ENCODE assay signal across 8 mouse cellular contexts in the genomic region with DNA sequence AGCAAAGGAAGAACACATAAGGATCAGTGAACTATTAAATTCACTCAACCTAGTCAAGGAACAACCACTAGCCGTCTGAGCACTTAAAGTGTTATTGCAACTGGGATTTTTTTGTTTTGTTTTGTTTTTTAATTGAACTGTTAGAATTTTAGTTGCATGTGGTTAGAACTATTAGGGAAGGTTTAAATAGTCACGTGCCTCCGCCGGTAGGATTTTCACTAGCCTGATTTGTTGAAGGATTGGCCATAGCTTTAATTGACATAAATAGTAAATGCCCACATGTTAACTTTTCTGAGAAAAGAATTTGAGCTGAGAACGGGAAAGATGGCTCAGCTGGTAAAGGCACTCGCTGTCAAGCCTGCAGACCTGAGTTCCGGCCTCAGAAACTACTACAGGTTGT. TPM values are rescaled to one million over a fixed set of nuclear protein-coding genes. Genes with fewer than 3 reads are reported as not detected.
DNase-seq lines count a peak whose midpoint lies in the region; ATAC-seq and TF ChIP-seq lines count a peak whose summit lies in the region.

No protein-coding gene starts in this region.

- no peaks in the 10 kb centered on the region; the same call in 1 of the 2 replicates for H3K9me3 ChIP-seq in heart, embryonic 12.5 days (replicated peaks)
- H3K9me3 ChIP-seq in G1E (replicated peaks) = no peaks in the 10 kb centered on the region
- H3K9me3 ChIP-seq in forebrain, postnatal 0 days (ENCODE audit: low read length) = 0 out of 2 replicates have a peak, but pooled peaks cover 6% of the 10 kb centered on the region
- H3K9me3 ChIP-seq in liver, postnatal 0 days (ENCODE audit: low read length) = no peaks in the 10 kb centered on the region

- WGBS in heart, embryonic 12.5 days = 83% methylated on average over 7 of the region's 7 CpGs
- 75% methylated on average over 7 of the region's 7 CpGs for WGBS in forebrain, postnatal 0 days
- 78% methylated on average over 7 of the region's 7 CpGs for WGBS in liver, postnatal 0 days (ENCODE audit: insufficient replicate concordance)

- peaks cover 34% of the 10 kb centered on the region for H3K36me3 ChIP-seq in heart, embryonic 12.5 days
- peaks cover 36% of the 10 kb centered on the region for H3K36me3 ChIP-seq in G1E (replicated peaks)
- peaks cover 9% of the 10 kb centered on the region; the same call in 1 of the 2 replicates for H3K36me3 ChIP-seq in forebrain, postnatal 0 days (ENCODE audit: insufficient read depth)
- peaks cover 20% of the 10 kb centered on the region for H3K36me3 ChIP-seq in liver, postnatal 0 days (replicated peaks; ENCODE audit: insufficient read depth, low read length)

- DNase-seq in heart, postnatal 4 days = no peak
- no peak for DNase-seq in G1E (ENCODE audit: low spot score)
- no peak for DNase-seq in forebrain, postnatal 0 days
- DNase-seq in liver, postnatal 0 days = no peak
- DNase-seq in adrenal gland, adult (ENCODE audit: inconsistent age in 2 of 2, low spot score in 1 of 2) = no peak
- no peak for DNase-seq in frontal cortex, postnatal 14 days (ENCODE audit: low spot score in 2 of 2)
- DNase-seq in retina, postnatal 1 day = no peak

- H3K9ac ChIP-seq in heart, embryonic 12.5 days = no peak overlapping the region
- H3K9ac ChIP-seq in forebrain, postnatal 0 days = peak overlapping the region; percentile 83
- no peak overlapping the region for H3K9ac ChIP-seq in liver, postnatal 0 days (replicated peaks)

- no peak for TF ChIP-seq EP300 in liver, postnatal 0 days (IDR thresholded peaks at IDR 0.05; ENCODE audit: low read depth)

- peak overlapping the region; percentile 95 for H3K27ac ChIP-seq in heart, embryonic 12.5 days (ENCODE audit: poor library complexity, severe bottlenecking)
- peak overlapping the region; percentile 96; the same call in 1 of the 2 replicates for H3K27ac ChIP-seq in forebrain, postnatal 0 days (ENCODE audit: low read depth, low read length)
- H3K27ac ChIP-seq in liver, postnatal 0 days (ENCODE audit: low read depth) = no peak overlapping the region

- no peaks in the 10 kb centered on the region for H3K4me1 ChIP-seq in heart, embryonic 12.5 days (replicated peaks)
- peaks cover 11% of the 10 kb centered on the region for H3K4me1 ChIP-seq in G1E (ENCODE audit: insufficient read depth, low read depth, low read length)
- 0 out of 2 replicates have a peak, but pooled peaks cover 3% of the 10 kb centered on the region for H3K4me1 ChIP-seq in forebrain, postnatal 0 days (ENCODE audit: insufficient read depth)
- H3K4me1 ChIP-seq in liver, postnatal 0 days (ENCODE audit: insufficient read depth) = no peaks in the 10 kb centered on the region

- no peaks in the 10 kb centered on the region for H3K27me3 ChIP-seq in heart, embryonic 12.5 days (replicated peaks)
- H3K27me3 ChIP-seq in G1E (ENCODE audit: insufficient read depth, low read length) = no peaks in the 10 kb centered on the region
- no peaks in the 10 kb centered on the region for H3K27me3 ChIP-seq in forebrain, postnatal 0 days (ENCODE audit: insufficient read depth, low read length)
- no peaks in the 10 kb centered on the region for H3K27me3 ChIP-seq in liver, postnatal 0 days (ENCODE audit: insufficient read depth, low read length)

- no peak for ATAC-seq in heart, embryonic 12.5 days (ENCODE audit: insufficient number of reproducible peaks, low FRiP score)
- ATAC-seq in G1E (ENCODE audit: extremely low read depth, insufficient number of reproducible peaks, low FRiP score, poor library complexity, severe bottlenecking) = no peak
- no peak for ATAC-seq in forebrain, postnatal 0 days
- no peak for ATAC-seq in liver, postnatal 0 days

- H3K4me2 ChIP-seq in heart, embryonic 12.5 days = peak overlapping the region; percentile 60; the same call in 1 of the 2 replicates
- H3K4me2 ChIP-seq in forebrain, postnatal 0 days (ENCODE audit: low read depth) = peak overlapping the region; percentile 54
- peak overlapping the region; percentile 66 for H3K4me2 ChIP-seq in liver, postnatal 0 days (ENCODE audit: low read depth, low read length)

- no peak for TF ChIP-seq CTCF in G1E (IDR thresholded peaks at IDR 0.05; ENCODE audit: low read depth, low read length)
- TF ChIP-seq CTCF in forebrain, postnatal 0 days (IDR thresholded peaks at IDR 0.05; ENCODE audit: low read depth) = no peak
- TF ChIP-seq CTCF in liver, postnatal 0 days (IDR thresholded peaks at IDR 0.05; ENCODE audit: low read depth) = no peak

- H3K4me3 ChIP-seq in heart, embryonic 12.5 days = peak overlapping the region; percentile 78
- H3K4me3 ChIP-seq in G1E (ENCODE audit: low read depth, low read length) = peak overlapping the region; percentile 90
- peak overlapping the region; percentile 74 for H3K4me3 ChIP-seq in forebrain, postnatal 0 days (ENCODE audit: low read depth, low read length)
- peak overlapping the region; percentile 84 for H3K4me3 ChIP-seq in liver, postnatal 0 days (ENCODE audit: low read depth, low read length)

RNA-seq across cellular contexts. Expression of a gene that starts 0.8 kb away (rescaled TPM):
- polyA plus RNA-seq in heart, embryonic 12.5 days (2016; fragmentation: Nextera tagmentation; extraction: Ambion mirVana) = 22.5 and 24.4 TPM in 2 replicates
- 10 to 100 TPM; 29.1 to 31.5 TPM for total RNA-seq in heart, postnatal 4 days (2021)
- total RNA-seq in G1E (2014; fragmentation: Nextera tagmentation) (29.2 and 32.9 TPM in 2 replicates), G1E (2017) (12.4 and 13.0 TPM in 2 replicates)
- polyA plus RNA-seq in G1E (2012) = 7.3 and 7.6 TPM in 2 replicates
- total RNA-seq in forebrain, postnatal 0 days (2014; rRNA removed) = 16.5 and 16.6 TPM in 2 replicates
- 23.0 and 32.2 TPM in 2 replicates for polyA plus RNA-seq in forebrain, postnatal 0 days (2015; fragmentation: Nextera tagmentation; extraction: Ambion mirVana)
- polyA plus RNA-seq in liver, postnatal 0 days (2015; fragmentation: Nextera tagmentation; extraction: Ambion mirVana) = 9.4 and 10.6 TPM in 2 replicates
